Mouse (Mus musculus) cortical plate, adult 2 months (tissue): ENCODE measurements around the gene Il10. TPM values are rescaled to one million over a fixed set of nuclear protein-coding genes. Genes with fewer than 3 reads are reported as not detected.

Experiments used
- H3K27ac ChIP-seq: fragments of 200-500 bp; 2 replicates; pipeline ENCODE4 v1.5.1; 2012; ENCODE audit warnings: low read length, control low read depth, inconsistent platforms; ENCODE audit not compliant: insufficient read depth
- H3K4me1 ChIP-seq: fragments of 200-500 bp; 2 replicates; pipeline ENCODE4 v1.6.1; 2011; ENCODE audit warnings: low read length; ENCODE audit not compliant: control insufficient read depth, insufficient read depth
- H3K4me3 ChIP-seq: fragments of 200-500 bp; 2 replicates; pipeline ENCODE4 v1.5.1; 2011; ENCODE audit warnings: mild to moderate bottlenecking, low read length, control low read depth; ENCODE audit not compliant: insufficient read depth
- CTCF ChIP-seq: fragments of 200-500 bp; IDR thresholded peaks from 2 replicates; pipeline ENCODE4 v1.5.1; 2011; ENCODE audit warnings: mild to moderate bottlenecking, control low read depth, low read length; ENCODE audit not compliant: insufficient read depth; ENCODE audit errors: extremely low read depth
- POLR2A ChIP-seq: fragments of 200-500 bp; IDR thresholded peaks from 2 replicates; pipeline ENCODE4 v1.6.1; 2011; ENCODE audit warnings: mild to moderate bottlenecking, low read length, control low read depth; ENCODE audit not compliant: insufficient read depth; ENCODE audit errors: extremely low read depth
- polyA plus RNA-seq: library from polyadenylated mRNA; depleted of rRNA; stranded (reverse); fragments of >200 nt; gene quantifications from 2 replicates; pipeline ENCODE4 v1.2.3, GENCODE M21; 2012; rRNA removed

Il10 gene
- not detected in 2 replicates for polyA plus RNA-seq

DNA sequence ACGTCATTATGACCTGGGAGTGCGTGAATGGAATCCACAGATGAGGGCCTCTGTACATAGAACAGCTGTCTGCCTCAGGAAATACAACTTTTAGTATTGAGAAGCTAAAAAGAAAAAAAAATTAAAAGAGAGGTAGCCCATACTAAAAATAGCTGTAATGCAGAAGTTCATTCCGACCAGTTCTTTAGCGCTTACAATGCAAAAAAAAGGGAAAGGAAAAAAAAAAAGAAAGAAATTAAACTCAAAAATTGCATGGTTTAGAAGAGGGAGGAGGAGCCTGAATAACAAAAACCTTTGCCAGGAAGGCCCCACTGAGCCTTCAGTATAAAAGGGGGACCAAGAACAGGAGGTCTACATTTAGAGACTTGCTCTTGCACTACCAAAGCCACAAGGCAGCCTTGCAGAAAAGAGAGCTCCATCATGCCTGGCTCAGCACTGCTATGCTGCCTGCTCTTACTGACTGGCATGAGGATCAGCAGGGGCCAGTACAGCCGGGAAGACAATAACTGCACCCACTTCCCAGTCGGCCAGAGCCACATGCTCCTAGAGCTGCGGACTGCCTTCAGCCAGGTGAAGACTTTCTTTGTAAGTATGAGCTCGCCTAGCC is at the start of gene Il10:
Il10 (plus strand) TSS at position 354 of the 607 bp plus-strand sequence.
- TF ChIP-seq POLR2A (no peak), CTCF (no peak)
- H3K27ac ChIP-seq, result no peak within 1 kb of the TSS
- H3K4me3 ChIP-seq, result no peak within 1 kb of the TSS
- H3K4me1 ChIP-seq, result no peaks in the 10 kb centered on the region; the same call in 1 of the 2 replicates

DNA sequence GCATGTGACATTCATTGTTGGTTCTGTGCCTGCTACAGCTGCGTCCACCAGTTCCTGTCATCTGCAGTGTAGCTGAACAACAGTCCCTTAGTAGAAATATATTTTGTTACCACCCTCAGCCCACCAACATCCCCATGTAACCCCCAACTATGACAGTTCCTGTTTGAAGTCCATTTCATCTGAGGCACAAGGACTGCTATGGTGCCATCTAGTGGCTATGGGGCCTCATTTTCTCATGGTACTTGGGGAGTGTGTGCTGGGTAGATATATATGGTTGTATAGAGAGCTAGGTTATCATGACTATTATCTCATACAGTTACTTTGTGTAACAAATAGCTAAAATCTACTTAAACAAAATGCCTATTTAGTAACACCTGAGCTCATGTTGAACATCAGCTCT is 40.2 kb upstream of the Il10 start:
- TF ChIP-seq POLR2A (no peak), CTCF (peak; percentile 70)
- H3K4me1 ChIP-seq, result no peaks in the 10 kb centered on the region
- no peak overlapping the region for H3K27ac ChIP-seq
- H3K4me3 ChIP-seq, result no peak overlapping the region

DNA sequence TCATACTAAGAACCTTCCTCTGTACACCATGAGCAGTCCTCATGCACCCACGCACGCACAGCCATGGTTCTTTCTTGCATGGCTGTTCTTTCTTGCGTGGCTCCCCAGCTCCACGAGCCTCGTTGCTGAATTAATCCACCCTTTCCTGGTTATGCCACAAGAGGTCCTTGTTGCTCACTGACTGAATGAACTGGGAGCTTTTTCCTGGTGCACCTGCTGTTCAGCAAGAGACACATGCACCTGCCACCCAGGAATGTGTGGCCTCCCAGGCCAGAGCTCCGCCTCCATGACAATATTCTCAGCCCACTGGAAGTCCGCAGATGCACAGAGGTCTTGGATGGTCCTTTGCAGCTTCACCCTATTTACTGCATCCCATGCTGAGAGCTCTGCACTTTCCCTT is 35.2 kb upstream of the Il10 start:
- TF ChIP-seq CTCF (peak; percentile 35; the same call in 1 of the 2 replicates), POLR2A (no peak)
- H3K4me3 ChIP-seq, result no peak overlapping the region
- H3K27ac ChIP-seq, result no peak overlapping the region
- H3K4me1 ChIP-seq, result no peaks in the 10 kb centered on the region

DNA sequence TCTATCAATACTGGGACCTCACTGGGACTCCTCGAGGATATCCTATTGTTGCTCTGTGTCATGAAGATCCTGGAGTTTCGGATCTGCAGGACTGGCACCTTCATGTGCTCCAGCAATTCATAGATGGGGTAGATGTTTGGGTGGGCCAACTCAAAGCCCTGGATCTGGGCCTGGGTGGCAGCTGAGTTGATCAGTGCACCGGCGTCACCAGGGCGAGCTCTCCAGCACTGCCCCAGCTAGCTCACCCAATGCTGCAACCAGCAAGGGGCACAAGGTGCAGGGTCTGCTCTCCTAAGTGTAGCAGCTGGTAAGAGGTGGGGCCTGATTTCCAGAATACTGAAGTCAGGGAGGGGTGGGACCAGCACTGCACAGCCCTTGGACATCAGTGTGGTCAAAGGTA is 32.6 kb upstream of the Il10 start:
- H3K4me1 ChIP-seq, result no peaks in the 10 kb centered on the region
- H3K4me3 ChIP-seq, result no peak overlapping the region
- TF ChIP-seq CTCF (no peak), POLR2A (no peak)
- H3K27ac ChIP-seq, result no peak overlapping the region

DNA sequence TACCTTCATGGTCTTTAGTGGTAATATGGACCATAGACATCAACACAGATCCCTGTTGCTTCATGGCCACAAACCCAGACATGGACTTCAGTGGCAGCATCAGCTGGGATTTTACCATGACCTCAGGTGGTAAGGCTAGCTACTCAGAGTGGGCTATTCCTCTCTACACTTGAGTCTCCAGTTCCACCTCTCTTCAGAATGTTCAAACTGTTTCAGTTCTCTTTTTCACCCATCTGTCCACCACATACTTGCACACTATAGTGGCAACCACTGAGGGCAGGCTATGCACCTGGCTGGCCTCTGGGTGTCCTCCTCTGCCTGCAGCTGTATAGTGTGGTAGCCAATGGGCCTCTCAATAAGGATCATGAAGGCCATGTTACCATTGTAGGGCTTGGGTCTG is 32.2 kb upstream of the Il10 start:
- H3K4me1 ChIP-seq, result no peaks in the 10 kb centered on the region
- TF ChIP-seq CTCF (no peak), POLR2A (no peak)
- no peak overlapping the region for H3K4me3 ChIP-seq
- no peak overlapping the region for H3K27ac ChIP-seq

DNA sequence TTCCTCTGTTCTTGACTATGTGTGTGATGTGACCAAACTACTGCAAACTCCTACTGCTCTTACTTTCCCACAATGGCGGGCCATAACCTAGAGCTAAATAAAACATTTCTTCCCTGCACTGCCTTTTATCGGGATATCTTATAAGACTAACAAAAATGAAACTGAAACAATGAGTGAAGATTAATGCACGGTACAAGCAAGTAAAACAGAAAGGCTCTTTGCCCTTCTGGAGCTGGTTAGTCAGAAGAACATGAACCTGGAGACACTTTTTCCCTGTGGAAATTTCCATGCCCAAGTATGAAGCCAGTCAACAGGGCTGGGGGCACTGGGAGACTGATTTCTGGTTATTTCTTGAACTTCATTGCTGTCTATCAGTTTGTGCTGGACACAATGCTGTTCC is 30.3 kb upstream of the Il10 start:
- H3K27ac ChIP-seq, result no peak overlapping the region
- no peak for TF ChIP-seq POLR2A
- no peak for TF ChIP-seq CTCF
- H3K4me1 ChIP-seq, result no peaks in the 10 kb centered on the region
- H3K4me3 ChIP-seq, result no peak overlapping the region

DNA sequence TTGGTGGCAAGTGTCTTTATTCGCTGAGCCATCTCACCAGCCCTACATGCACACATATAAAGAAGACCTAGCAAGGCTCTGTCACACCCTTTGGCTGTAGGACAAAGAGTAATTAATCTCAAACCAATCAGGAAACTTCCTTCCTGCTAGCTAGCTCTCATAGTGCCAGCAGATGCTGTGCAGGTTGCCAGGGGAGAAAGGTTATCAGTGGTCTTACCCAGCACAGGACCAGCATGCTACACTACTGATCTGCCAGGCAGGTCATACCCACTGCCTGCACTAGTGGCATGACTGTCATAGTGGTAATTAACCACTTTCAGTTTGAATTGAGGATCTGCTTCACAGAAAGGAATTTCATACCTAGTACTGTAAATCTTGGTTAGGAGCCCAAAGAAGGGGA is 29.2 kb upstream of the Il10 start:
- H3K4me1 ChIP-seq, result 0 out of 2 replicates have a peak, but pooled peaks cover 1% of the 10 kb centered on the region
- H3K27ac ChIP-seq, result no peak overlapping the region
- no peak overlapping the region for H3K4me3 ChIP-seq
- TF ChIP-seq CTCF, result no peak
- TF ChIP-seq POLR2A, result no peak

DNA sequence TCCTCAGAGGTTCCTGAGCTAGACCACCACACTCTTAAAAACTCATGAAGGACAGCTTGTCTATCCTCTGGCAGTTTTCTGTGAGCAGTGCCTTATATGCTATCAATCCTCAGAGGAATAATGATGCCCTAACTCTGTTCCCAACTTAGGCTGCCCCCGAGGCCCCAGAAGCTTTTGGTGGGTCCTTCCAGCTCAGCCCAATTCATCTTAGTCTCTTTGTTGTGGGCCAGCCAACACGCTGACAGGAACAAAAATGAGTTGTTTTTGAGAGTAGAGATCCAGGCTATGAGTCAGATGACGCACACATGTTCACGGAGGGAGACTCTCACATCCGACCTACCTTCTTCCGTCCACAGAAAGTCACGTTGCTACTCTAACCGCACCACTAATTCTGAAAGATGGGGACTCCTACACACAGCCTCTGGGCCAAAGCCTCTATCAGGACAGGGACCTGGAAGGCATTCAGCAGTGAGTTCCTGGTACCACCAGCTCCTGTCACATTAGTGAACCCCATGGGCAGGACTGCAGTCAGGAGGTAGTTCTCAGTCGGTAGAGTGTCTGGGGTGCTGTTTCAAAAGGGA is 26.0 kb upstream of the Il10 start:
- Histone ChIP-seq H3K4me3 (no peak overlapping the region), H3K4me1 (0 out of 2 replicates have a peak, but pooled peaks cover 3% of the 10 kb centered on the region), H3K27ac (no peak overlapping the region)
- TF ChIP-seq POLR2A, result no peak
- TF ChIP-seq CTCF, result no peak

DNA sequence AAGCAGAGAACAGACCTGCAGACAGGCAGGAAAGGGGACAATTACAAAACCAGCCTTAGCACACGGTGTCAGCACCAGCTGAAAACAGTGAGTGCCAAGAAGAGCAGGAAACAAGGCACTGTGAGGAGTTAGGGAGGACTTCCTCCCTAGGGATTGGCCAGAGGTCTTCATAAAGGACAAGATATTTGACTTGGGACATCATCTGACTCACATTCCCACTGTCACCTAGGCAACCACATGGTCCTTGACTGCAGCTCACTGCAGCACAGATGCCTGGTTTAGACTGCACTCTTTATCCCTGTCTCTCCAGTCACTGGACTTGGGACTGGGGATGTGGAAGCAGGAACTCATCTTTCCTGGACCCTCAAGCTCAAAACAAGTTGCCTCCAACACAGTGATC is 24.1 kb upstream of the Il10 start:
- Histone ChIP-seq H3K4me1 (peaks cover 3% of the 10 kb centered on the region; the same call in 1 of the 2 replicates), H3K27ac (no peak overlapping the region), H3K4me3 (no peak overlapping the region)
- no peak for TF ChIP-seq POLR2A
- no peak for TF ChIP-seq CTCF

DNA sequence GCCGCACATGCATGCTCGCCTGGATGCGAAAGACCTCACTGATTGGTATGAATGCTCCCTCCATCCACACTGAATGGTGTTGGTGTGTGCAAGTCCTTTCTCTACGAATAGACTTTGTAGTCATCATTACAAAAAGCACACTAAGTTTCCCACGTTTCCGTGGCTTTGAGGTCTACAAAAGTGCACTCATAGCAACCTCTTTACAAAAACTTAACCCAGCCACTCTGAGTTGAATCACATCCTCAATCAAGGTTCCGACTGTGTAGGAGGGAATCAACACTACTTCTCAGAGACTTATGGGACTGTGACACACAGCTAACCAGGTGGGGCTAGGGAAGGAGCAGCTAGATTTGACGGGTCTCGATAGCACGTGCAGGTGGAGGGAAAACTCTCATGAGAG is 23.3 kb upstream of the Il10 start:
- TF ChIP-seq POLR2A (no peak), CTCF (no peak)
- Histone ChIP-seq H3K27ac (no peak overlapping the region), H3K4me3 (no peak overlapping the region), H3K4me1 (peaks cover 3% of the 10 kb centered on the region; the same call in 1 of the 2 replicates)

DNA sequence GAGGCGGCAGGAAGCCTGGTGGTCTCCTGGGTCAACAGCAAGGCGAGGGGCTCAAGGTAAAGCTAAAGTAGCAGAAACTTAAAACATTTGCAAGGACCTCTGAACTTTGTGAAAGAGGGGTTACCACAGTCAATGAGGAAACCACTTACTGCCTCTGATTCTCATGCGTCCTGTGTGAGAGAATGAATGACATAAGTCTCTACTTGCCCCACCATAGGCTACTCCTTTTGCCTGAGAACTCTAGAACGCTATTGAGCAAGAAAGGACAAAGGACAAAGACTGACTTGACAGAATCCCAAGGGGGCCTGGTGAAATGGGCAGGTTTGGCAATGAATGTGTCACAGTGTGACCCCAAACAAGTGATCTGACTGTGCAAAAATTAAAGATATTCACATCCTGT is 22.2 kb upstream of the Il10 start:
- Histone ChIP-seq H3K27ac (no peak overlapping the region), H3K4me3 (no peak overlapping the region), H3K4me1 (peaks cover 3% of the 10 kb centered on the region; the same call in 1 of the 2 replicates)
- no peak for TF ChIP-seq POLR2A
